Mouse (Mus musculus): Measurements from ENCODE around the gene Naaladl2. TPM values are rescaled to one million over a fixed set of nuclear protein-coding genes. Genes with fewer than 3 reads are reported as not detected.

The Naaladl2 gene
- polyA plus RNA-seq, 1 experiment from 2014 or later = 4.0 TPM

- Histone ChIP-seq H3K4me1 (ENCODE audit: control insufficient read depth, insufficient read depth, low read length) (no peaks in the 10 kb centered on the region), H3K4me3 (ENCODE audit: low read length) (no peak overlapping the region), H3K27ac (ENCODE audit: low read depth, low read length) (no peak overlapping the region), H3K4me2 (replicated peaks; ENCODE audit: low read depth, low read length) (no peak overlapping the region), H3K9ac (ENCODE audit: low read depth, low read length) (no peak overlapping the region), H3K27me3 (ENCODE audit: control insufficient read depth, insufficient read depth, low read length) (no peaks in the 10 kb centered on the region), H3K9me3 (ENCODE audit: control insufficient read depth, low read length) (no peaks in the 10 kb centered on the region), H3K36me3 (ENCODE audit: control insufficient read depth, insufficient read depth, low read length) (no peaks in the 10 kb centered on the region)
- ATAC-seq (ENCODE audit: low FRiP score, low TSS enrichment) = no peak
- 48% methylated on average over 3 of the region's 3 CpGs for WGBS
These were observed 473.6 kb downstream of the Naaladl2 start for GRCm38 (mm10) chr3:24670500-24670899.

GRCm38 (mm10) chr3:24668052-24668916 lies 475.8 kb downstream of the Naaladl2 start:
- Histone ChIP-seq H3K27ac (ENCODE audit: low read depth, low read length) (no peak overlapping the region), H3K4me2 (replicated peaks; ENCODE audit: low read depth, low read length) (no peak overlapping the region), H3K4me1 (ENCODE audit: control insufficient read depth, insufficient read depth, low read length) (no peaks in the 10 kb centered on the region), H3K9me3 (ENCODE audit: control insufficient read depth, low read length) (no peaks in the 10 kb centered on the region), H3K9ac (ENCODE audit: low read depth, low read length) (no peak overlapping the region), H3K4me3 (ENCODE audit: low read length) (no peak overlapping the region), H3K36me3 (ENCODE audit: control insufficient read depth, insufficient read depth, low read length) (no peaks in the 10 kb centered on the region), H3K27me3 (ENCODE audit: control insufficient read depth, insufficient read depth, low read length) (no peaks in the 10 kb centered on the region)
- WGBS = 64% methylated on average over 3 of the region's 3 CpGs
- ATAC-seq (ENCODE audit: low FRiP score, low TSS enrichment) = no peak

- no peak overlapping the region for H3K27ac ChIP-seq (ENCODE audit: low read depth, low read length)
- no peaks in the 10 kb centered on the region for H3K36me3 ChIP-seq (ENCODE audit: control insufficient read depth, insufficient read depth, low read length)
- H3K4me2 ChIP-seq (replicated peaks; ENCODE audit: low read depth, low read length) = no peak overlapping the region
- 73% methylated on average over 1 of the region's 1 CpGs for WGBS
- no peak for ATAC-seq (ENCODE audit: low FRiP score, low TSS enrichment)
- H3K4me3 ChIP-seq (ENCODE audit: low read length) = no peak overlapping the region
- H3K27me3 ChIP-seq (ENCODE audit: control insufficient read depth, insufficient read depth, low read length) = no peaks in the 10 kb centered on the region
- H3K4me1 ChIP-seq (ENCODE audit: control insufficient read depth, insufficient read depth, low read length) = no peaks in the 10 kb centered on the region
- H3K9me3 ChIP-seq (ENCODE audit: control insufficient read depth, low read length) = no peaks in the 10 kb centered on the region
- H3K9ac ChIP-seq (ENCODE audit: low read depth, low read length) = no peak overlapping the region
These were observed 478.7 kb downstream of the Naaladl2 start for GRCm38 (mm10) chr3:24665408-24665807.

GRCm38 (mm10) chr3:24663749-24664148 lies 480.3 kb downstream of the Naaladl2 start:
- Histone ChIP-seq H3K9ac (ENCODE audit: low read depth, low read length) (no peak overlapping the region), H3K4me1 (ENCODE audit: control insufficient read depth, insufficient read depth, low read length) (no peaks in the 10 kb centered on the region), H3K4me2 (replicated peaks; ENCODE audit: low read depth, low read length) (no peak overlapping the region), H3K36me3 (ENCODE audit: control insufficient read depth, insufficient read depth, low read length) (no peaks in the 10 kb centered on the region), H3K4me3 (ENCODE audit: low read length) (no peak overlapping the region), H3K9me3 (ENCODE audit: control insufficient read depth, low read length) (no peaks in the 10 kb centered on the region), H3K27me3 (ENCODE audit: control insufficient read depth, insufficient read depth, low read length) (no peaks in the 10 kb centered on the region), H3K27ac (ENCODE audit: low read depth, low read length) (no peak overlapping the region)
- no peak for ATAC-seq (ENCODE audit: low FRiP score, low TSS enrichment)

- Histone ChIP-seq H3K36me3 (ENCODE audit: control insufficient read depth, insufficient read depth, low read length) (no peaks in the 10 kb centered on the region), H3K9me3 (ENCODE audit: control insufficient read depth, low read length) (no peaks in the 10 kb centered on the region), H3K4me3 (ENCODE audit: low read length) (no peak overlapping the region), H3K9ac (ENCODE audit: low read depth, low read length) (no peak overlapping the region), H3K4me1 (ENCODE audit: control insufficient read depth, insufficient read depth, low read length) (no peaks in the 10 kb centered on the region), H3K27ac (ENCODE audit: low read depth, low read length) (no peak overlapping the region), H3K4me2 (replicated peaks; ENCODE audit: low read depth, low read length) (no peak overlapping the region), H3K27me3 (ENCODE audit: control insufficient read depth, insufficient read depth, low read length) (no peaks in the 10 kb centered on the region)
- ATAC-seq (ENCODE audit: low FRiP score, low TSS enrichment) = peak; percentile 62; the same call in 1 of the 2 replicates
- 10% methylated on average over 1 of the region's 1 CpGs for WGBS
These were observed 514.0 kb downstream of the Naaladl2 start for GRCm38 (mm10) chr3:24630032-24630431.

GRCm38 (mm10) chr3:24605485-24605884 lies 538.6 kb downstream of the Naaladl2 start:
- no peaks in the 10 kb centered on the region for H3K9me3 ChIP-seq (ENCODE audit: control insufficient read depth, low read length)
- no peak overlapping the region for H3K9ac ChIP-seq (ENCODE audit: low read depth, low read length)
- no peak overlapping the region for H3K4me3 ChIP-seq (ENCODE audit: low read length)
- H3K27me3 ChIP-seq (ENCODE audit: control insufficient read depth, insufficient read depth, low read length) = no peaks in the 10 kb centered on the region
- no peak for ATAC-seq (ENCODE audit: low FRiP score, low TSS enrichment)
- no peak overlapping the region for H3K27ac ChIP-seq (ENCODE audit: low read depth, low read length)
- no peaks in the 10 kb centered on the region for H3K36me3 ChIP-seq (ENCODE audit: control insufficient read depth, insufficient read depth, low read length)
- H3K4me1 ChIP-seq (ENCODE audit: control insufficient read depth, insufficient read depth, low read length) = no peaks in the 10 kb centered on the region
- H3K4me2 ChIP-seq (replicated peaks; ENCODE audit: low read depth, low read length) = no peak overlapping the region

GRCm38 (mm10) chr3:24604791-24605320 lies 539.2 kb downstream of the Naaladl2 start:
- Histone ChIP-seq H3K9me3 (ENCODE audit: control insufficient read depth, low read length) (no peaks in the 10 kb centered on the region), H3K36me3 (ENCODE audit: control insufficient read depth, insufficient read depth, low read length) (no peaks in the 10 kb centered on the region), H3K4me1 (ENCODE audit: control insufficient read depth, insufficient read depth, low read length) (no peaks in the 10 kb centered on the region), H3K4me3 (ENCODE audit: low read length) (no peak overlapping the region), H3K27ac (ENCODE audit: low read depth, low read length) (no peak overlapping the region), H3K27me3 (ENCODE audit: control insufficient read depth, insufficient read depth, low read length) (no peaks in the 10 kb centered on the region), H3K4me2 (replicated peaks; ENCODE audit: low read depth, low read length) (no peak overlapping the region), H3K9ac (ENCODE audit: low read depth, low read length) (no peak overlapping the region)
- WGBS = 91% methylated on average over 3 of the region's 3 CpGs
- ATAC-seq (ENCODE audit: low FRiP score, low TSS enrichment) = no peak

GRCm38 (mm10) chr3:24595447-24595846 lies 548.6 kb downstream of the Naaladl2 start:
- H3K27ac ChIP-seq (ENCODE audit: low read depth, low read length) = no peak overlapping the region
- H3K9me3 ChIP-seq (ENCODE audit: control insufficient read depth, low read length) = no peaks in the 10 kb centered on the region
- no peak overlapping the region for H3K9ac ChIP-seq (ENCODE audit: low read depth, low read length)
- no peak overlapping the region for H3K4me2 ChIP-seq (replicated peaks; ENCODE audit: low read depth, low read length)
- no peaks in the 10 kb centered on the region for H3K27me3 ChIP-seq (ENCODE audit: control insufficient read depth, insufficient read depth, low read length)
- ATAC-seq (ENCODE audit: low FRiP score, low TSS enrichment) = no peak
- H3K36me3 ChIP-seq (ENCODE audit: control insufficient read depth, insufficient read depth, low read length) = no peaks in the 10 kb centered on the region
- no peak overlapping the region for H3K4me3 ChIP-seq (ENCODE audit: low read length)
- no peaks in the 10 kb centered on the region for H3K4me1 ChIP-seq (ENCODE audit: control insufficient read depth, insufficient read depth, low read length)
- 89% methylated on average over 2 of the region's 2 CpGs for WGBS

- Histone ChIP-seq H3K4me3 (ENCODE audit: low read length) (no peak overlapping the region), H3K9ac (ENCODE audit: low read depth, low read length) (no peak overlapping the region), H3K9me3 (ENCODE audit: control insufficient read depth, low read length) (no peaks in the 10 kb centered on the region), H3K27me3 (ENCODE audit: control insufficient read depth, insufficient read depth, low read length) (no peaks in the 10 kb centered on the region), H3K4me1 (ENCODE audit: control insufficient read depth, insufficient read depth, low read length) (no peaks in the 10 kb centered on the region), H3K4me2 (replicated peaks; ENCODE audit: low read depth, low read length) (no peak overlapping the region), H3K36me3 (ENCODE audit: control insufficient read depth, insufficient read depth, low read length) (no peaks in the 10 kb centered on the region), H3K27ac (ENCODE audit: low read depth, low read length) (no peak overlapping the region)
- ATAC-seq (ENCODE audit: low FRiP score, low TSS enrichment) = no peak
- 85% methylated on average over 1 of the region's 1 CpGs for WGBS
These were observed 587.4 kb downstream of the Naaladl2 start for GRCm38 (mm10) chr3:24556617-24557016.

Measured in kidney, embryonic 14.5 days (tissue).